Mouse (Mus musculus) G1E (cell line): ENCODE measurements around the gene Ecsit. TPM values are rescaled to one million over a fixed set of nuclear protein-coding genes. Genes with fewer than 3 reads are reported as not detected.

ENCODE experiments used
- ATAC-seq: 2 replicates; pipeline ENCODE4 v1.8.0; 2016; ENCODE audit warnings: mild to moderate bottlenecking; ENCODE audit not compliant: insufficient number of reproducible peaks, poor library complexity, low FRiP score, severe bottlenecking; ENCODE audit errors: extremely low read depth
- DNase-seq: peaks from one replicate; pipeline ENCODE4 v3.0.0; 2012; ENCODE audit warnings: low spot score
- H3K27me3 ChIP-seq: 2 replicates; pipeline ENCODE4 v1.6.1; 2012; ENCODE audit warnings: mild to moderate bottlenecking, low read length, inconsistent platforms; ENCODE audit not compliant: insufficient read depth
- H3K36me3 ChIP-seq: replicated peaks from 2 replicates; pipeline ENCODE3; 2012; ENCODE audit warnings: mild to moderate bottlenecking, inconsistent platforms
- H3K4me1 ChIP-seq: 2 replicates; pipeline ENCODE4 v1.6.1; 2012; ENCODE audit warnings: low read depth, low read length, inconsistent platforms, mixed read lengths; ENCODE audit not compliant: insufficient read depth
- H3K4me3 ChIP-seq: 2 replicates; pipeline ENCODE4 v1.5.1; 2012; ENCODE audit warnings: low read depth, mild to moderate bottlenecking, inconsistent platforms, low read length, moderate library complexity, mixed read lengths
- H3K9me3 ChIP-seq: replicated peaks from 2 replicates; pipeline ENCODE4 v1.6.1; 2012; ENCODE audit warnings: inconsistent platforms
- CTCF ChIP-seq: IDR thresholded peaks from 2 replicates; pipeline ENCODE4 v1.5.1; 2012; ENCODE audit warnings: low read depth, low read length, inconsistent platforms, mixed read lengths
- GATA1 ChIP-seq: IDR thresholded peaks from 2 replicates; pipeline ENCODE4 v1.6.1; 2012; ENCODE audit warnings: borderline replicate concordance, low read length, inconsistent platforms, mixed read lengths
- GATA2 ChIP-seq: IDR thresholded peaks from 2 replicates; pipeline ENCODE4 v1.6.1; 2012; ENCODE audit warnings: low read depth, low read length, inconsistent platforms, borderline replicate concordance
- POLR2AphosphoS5 ChIP-seq: IDR thresholded peaks from 2 replicates; pipeline ENCODE4 v1.6.1; 2012; ENCODE audit warnings: low read depth, low read length, inconsistent platforms; ENCODE audit not compliant: insufficient replicate concordance
- TAL1 ChIP-seq: conservative IDR thresholded peaks from 2 replicates; pipeline ENCODE4 v1.6.1; 2012; ENCODE audit warnings: low read depth, low read length, inconsistent platforms, mixed read lengths
- polyA plus RNA-seq: library from polyadenylated mRNA; stranded (reverse); fragments of >175 nt; gene quantifications from 2 replicates; pipeline ENCODE4 v1.2.3, GENCODE M21; 2012
- total RNA-seq, 2 experiments: library from RNA; stranded (forward) in 1 of 2; stranded (reverse) in 1 of 2; fragments of 200-1000 nt in 1 of 2; fragments of >200 nt in 1 of 2; fragmentation: Nextera tagmentation in 1 of 2; gene quantifications; 2 replicates each; pipeline ENCODE4 v1.2.3; 2014 to 2017

Gene Ecsit
- total RNA-seq (2014; fragmentation: Nextera tagmentation) (18.2 and 25.4 TPM in 2 replicates), total RNA-seq (2017) (24.0 and 28.5 TPM in 2 replicates), polyA plus RNA-seq (33.2 and 43.2 TPM in 2 replicates)

- DNase-seq (peak; percentile 98), ATAC-seq (peak; percentile 100)
- Histone ChIP-seq H3K4me1 (peaks cover 31% of the 10 kb centered on the region), H3K27me3 (no peaks in the 10 kb centered on the region), H3K9me3 (no peaks in the 10 kb centered on the region), H3K36me3 (peaks cover 34% of the 10 kb centered on the region), H3K4me3 (peak within 1 kb of the TSS; percentile 93)
- TF ChIP-seq POLR2AphosphoS5 = no peak
- no peak for TF ChIP-seq TAL1
- no peak for TF ChIP-seq CTCF
- TF ChIP-seq GATA2 = no peak
- no peak for TF ChIP-seq GATA1
These were observed at the start of gene Ecsit for GRCm38 (mm10) chr9:22085022-22085834. Gene Ecsit, minus strand, starts transcription at chr9:22085438.

GRCm38 (mm10) chr9:22134246-22134890, 49.1 kb upstream of the Ecsit start:
- Histone ChIP-seq H3K9me3 (peaks cover 9% of the 10 kb centered on the region), H3K4me3 (peak overlapping the region; percentile 69; the same call in 1 of the 2 replicates), H3K27me3 (no peaks in the 10 kb centered on the region), H3K4me1 (peaks cover 88% of the 10 kb centered on the region), H3K36me3 (peaks cover 10% of the 10 kb centered on the region)
- ATAC-seq = no peak
- TF ChIP-seq CTCF (no peak), TAL1 (no peak), GATA1 (no peak), GATA2 (no peak), POLR2AphosphoS5 (no peak)
- no peak for DNase-seq

GRCm38 (mm10) chr9:22132220-22132619, 47.0 kb upstream of the Ecsit start:
- Histone ChIP-seq H3K4me1 (peaks cover 81% of the 10 kb centered on the region), H3K36me3 (peaks cover 30% of the 10 kb centered on the region), H3K4me3 (peak overlapping the region; percentile 74), H3K9me3 (no peaks in the 10 kb centered on the region), H3K27me3 (no peaks in the 10 kb centered on the region)
- DNase-seq (no peak), ATAC-seq (no peak)
- TF ChIP-seq CTCF (no peak), GATA2 (no peak), POLR2AphosphoS5 (no peak), TAL1 (no peak), GATA1 (no peak)

- Histone ChIP-seq H3K4me1 (peaks cover 77% of the 10 kb centered on the region), H3K4me3 (peak overlapping the region; percentile 74), H3K27me3 (no peaks in the 10 kb centered on the region), H3K36me3 (peaks cover 38% of the 10 kb centered on the region), H3K9me3 (no peaks in the 10 kb centered on the region)
- DNase-seq (peak; percentile 62), ATAC-seq (peak; percentile 43; the same call in 1 of the 2 replicates)
- TF ChIP-seq POLR2AphosphoS5 (no peak), GATA2 (no peak), TAL1 (no peak), GATA1 (no peak), CTCF (no peak)
These were observed 46.2 kb upstream of the Ecsit start for GRCm38 (mm10) chr9:22131226-22131981.

GRCm38 (mm10) chr9:22125246-22126027, 40.2 kb upstream of the Ecsit start:
- no peaks in the 10 kb centered on the region for H3K9me3 ChIP-seq
- DNase-seq (no peak), ATAC-seq (no peak)
- no peak overlapping the region for H3K4me3 ChIP-seq
- peaks cover 43% of the 10 kb centered on the region for H3K36me3 ChIP-seq
- H3K27me3 ChIP-seq = no peaks in the 10 kb centered on the region
- peaks cover 63% of the 10 kb centered on the region for H3K4me1 ChIP-seq
- TF ChIP-seq GATA1 (no peak), GATA2 (no peak), TAL1 (no peak), POLR2AphosphoS5 (no peak), CTCF (no peak)
